7 mouse cellular contexts compared by ENCODE assay signal in the genomic region with DNA sequence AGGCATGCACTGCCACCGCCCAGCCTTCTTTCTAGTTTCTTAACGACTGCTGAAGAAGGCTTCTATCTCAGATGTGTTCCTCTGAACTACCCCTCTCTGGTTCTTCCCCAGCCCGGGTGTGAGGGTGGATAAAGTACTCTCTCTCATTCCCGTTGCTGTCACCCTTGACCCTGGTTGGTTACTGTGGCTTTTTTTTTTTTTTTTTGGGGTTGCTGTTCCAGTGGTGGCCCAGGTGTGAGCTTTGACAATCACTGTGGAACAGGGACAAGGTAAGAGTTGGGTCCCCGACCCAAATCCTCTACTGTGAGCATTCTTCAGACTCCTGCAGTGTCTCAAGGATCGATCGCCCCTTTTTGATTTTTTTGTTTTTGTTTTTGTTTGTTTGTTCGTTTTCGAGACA. TPM values are rescaled to one million over a fixed set of nuclear protein-coding genes. Genes with fewer than 3 reads are reported as not detected.
DNase-seq lines count a peak whose midpoint lies in the region; TF ChIP-seq lines count a peak whose summit lies in the region.
"Had no signal": no experiment of that assay in that cellular context is flagged by ENCODE, and none has a peak within 500 bp of the region (broad histone marks: within the 10 kb centered on the region; RNA-seq: fewer than 3 reads in every experiment).

No protein-coding gene starts in this region.

- H3K79me2 ChIP-seq in CH12.LX (replicated peaks; ENCODE audit: control insufficient read depth, extremely low read depth, insufficient read depth, poor library complexity, severe bottlenecking), result no peaks in the 10 kb centered on the region
- no peaks in the 10 kb centered on the region for H3K79me2 ChIP-seq in MEL (ENCODE audit: control insufficient read depth, insufficient read depth, low read length, poor library complexity)

- TF ChIP-seq RAD21 in CH12.LX (IDR thresholded peaks at IDR 0.05; ENCODE audit: low read depth, low read length) (no peak; the same call in 1 of the 2 replicates), MEL (IDR thresholded peaks at IDR 0.05; ENCODE audit: low read depth, low read length) (no peak)

- dilution Hi-C loops in CH12.LX (cut with MboI; ENCODE audit: extremely low pct_ligation_motif_present, extremely low pct_unique_long_range_greater_than_20kb, low sequenced_read_pairs), result no loop called here

- in situ Hi-C loops in CH12.LX (cut with MboI; ENCODE audit: low pct_ligation_motif_present, low pct_unique_long_range_greater_than_20kb, low sequenced_read_pairs), result loop anchor here (5.0 to 10.0 kb wide), 4 partner anchors 84 to 477 kb away; partner anchors contain the start of gene Gcsh

- no peak for DNase-seq in CH12.LX (ENCODE audit: extremely low read depth)
- DNase-seq in MEL (ENCODE audit: low read depth, low spot score), result no peak
- DNase-seq in left cerebral cortex, postnatal 10 days (ENCODE audit: extremely low spot score in 1 of 2, low spot score in 2 of 2), result no peak
- no peak for DNase-seq in spleen, postnatal 14 days (ENCODE audit: low spot score in 2 of 2)
- DNase-seq: adrenal gland, adult 8-10 months had no signal

- H3K9ac ChIP-seq in CH12.LX (ENCODE audit: insufficient read depth, low read depth) (no peak overlapping the region; the same call in 1 of the 2 replicates), MEL (ENCODE audit: control insufficient read depth, low read depth, low read length, poor library complexity, severe bottlenecking) (peak overlapping the region; percentile 15; the same call in 1 of the 2 replicates)

- H3K36me3 ChIP-seq in CH12.LX (replicated peaks in 1 of 2; ENCODE audit: control insufficient read depth in 1 of 2, insufficient read depth in 1 of 2, low read length in 1 of 2) (no peaks in the 10 kb centered on the region), MEL (ENCODE audit: control insufficient read depth in 1 of 2, insufficient read depth in 2 of 2, low read length in 2 of 2) (peaks cover 0 to 2% of the 10 kb centered on the region in 2 experiments; a peak in 1 of 4 replicates)
- H3K36me3 ChIP-seq: G1E had no signal

- H3K9me3 ChIP-seq in CH12.LX (replicated peaks; ENCODE audit: low read length) (no peaks in the 10 kb centered on the region), MEL (replicated peaks; ENCODE audit: insufficient read depth, low read length) (no peaks in the 10 kb centered on the region)
- H3K9me3 ChIP-seq: G1E had no signal

- H3K4me1 ChIP-seq in CH12.LX (ENCODE audit: control insufficient read depth in 1 of 2, insufficient read depth in 2 of 2) (peaks cover 18 to 65% of the 10 kb centered on the region in 2 experiments), MEL (ENCODE audit: control insufficient read depth in 1 of 2, insufficient read depth in 2 of 2, low read length in 2 of 2) (peaks cover 9 to 22% of the 10 kb centered on the region in 2 experiments)

- H3K27me3 ChIP-seq in CH12.LX (replicated peaks) (no peaks in the 10 kb centered on the region), MEL (ENCODE audit: control insufficient read depth in 1 of 2, insufficient read depth in 2 of 2, low read length in 2 of 2) (no peaks in the 10 kb centered on the region)
- H3K27me3 ChIP-seq: Patski had no signal

- H3K4me2 ChIP-seq in CH12.LX (ENCODE audit: insufficient read depth, low read depth, poor library complexity, severe bottlenecking), result peak overlapping the region; percentile 37

- intact Hi-C loops in left cerebral cortex, postnatal 10 days (cut with DNase I), result loop anchor here (10.0 kb wide), 2 partner anchors 367 to 477 kb away; partner anchors contain the start of gene Gcsh

- H3K4me3 ChIP-seq in CH12.LX (replicated peaks in 1 of 3; ENCODE audit: low read depth in 2 of 3, low read length in 2 of 3, poor library complexity in 1 of 3) (no peak overlapping the region), MEL (ENCODE audit: control insufficient read depth in 1 of 2, insufficient read depth in 1 of 2, low read depth in 2 of 2, low read length in 2 of 2) (no peak overlapping the region)

- H3K27ac ChIP-seq in CH12.LX (ENCODE audit: insufficient read depth, low read depth), result peak overlapping the region; percentile 93
- H3K27ac ChIP-seq in MEL (ENCODE audit: control insufficient read depth, low read depth, low read length), result no peak overlapping the region

- no peak for TF ChIP-seq CTCF in CH12.LX (conservative IDR thresholded peaks at IDR 0.05 in 1 of 2, IDR thresholded peaks at IDR 0.05 in 1 of 2; ENCODE audit: low read depth in 2 of 2, low read length in 2 of 2)
- no peak; a peak in 1 of 6 replicates for TF ChIP-seq CTCF in MEL (IDR thresholded peaks at IDR 0.05 in 2 of 3, conservative IDR thresholded peaks at IDR 0.05 in 1 of 3; ENCODE audit: control insufficient read depth in 1 of 3, insufficient read depth in 1 of 3, low read depth in 2 of 3, low read length in 3 of 3, poor library complexity in 1 of 3, severe bottlenecking in 1 of 3)

- TF ChIP-seq POLR2A in CH12.LX (IDR thresholded peaks at IDR 0.05; ENCODE audit: low read depth, low read length), result no peak
- TF ChIP-seq POLR2A in MEL (IDR thresholded peaks at IDR 0.05; ENCODE audit: control insufficient read depth in 1 of 2, insufficient read depth in 1 of 2, low read depth in 1 of 2, low read length in 2 of 2, poor library complexity in 1 of 2), result no peak

- TF ChIP-seq EP300 in CH12.LX (IDR thresholded peaks at IDR 0.05; ENCODE audit: low read length) (no peak), MEL (IDR thresholded peaks at IDR 0.05; ENCODE audit: low read depth in 1 of 2, low read length in 2 of 2) (no peak)

TF ChIP-seq in CH12.LX, 34 proteins besides CTCF, POLR2A, EP300 and RAD21 (continues in another document):
- TF ChIP-seq ZKSCAN1 (IDR thresholded peaks at IDR 0.05; ENCODE audit: borderline replicate concordance, low read depth, low read length), result no peak
- no peak for TF ChIP-seq MAX (IDR thresholded peaks at IDR 0.05; ENCODE audit: low read length)
- TF ChIP-seq HCFC1 (IDR thresholded peaks at IDR 0.05; ENCODE audit: low read depth, low read length), result no peak
- no peak for TF ChIP-seq USF1 (IDR thresholded peaks at IDR 0.05; ENCODE audit: low read depth, low read length)
- TF ChIP-seq MXI1 (IDR thresholded peaks at IDR 0.05; ENCODE audit: low read depth, low read length), result no peak
- no peak for TF ChIP-seq ETS1 (conservative IDR thresholded peaks at IDR 0.05; ENCODE audit: low read depth, low read length)
- TF ChIP-seq TCF12 (IDR thresholded peaks at IDR 0.05; ENCODE audit: low read depth, low read length), result 0 out of 2 replicates have a peak, but pooled peaks have one; percentile 12
- TF ChIP-seq MAFK (IDR thresholded peaks at IDR 0.05; ENCODE audit: insufficient replicate concordance, low read length), result no peak
- TF ChIP-seq JUN (IDR thresholded peaks at IDR 0.05; ENCODE audit: insufficient read depth, low read depth, low read length), result no peak
- TF ChIP-seq BHLHE40 (IDR thresholded peaks at IDR 0.05; ENCODE audit: low read depth, low read length), result no peak
- no peak for TF ChIP-seq TBP (conservative IDR thresholded peaks at IDR 0.05; ENCODE audit: low read depth, low read length)
- TF ChIP-seq JUND (conservative IDR thresholded peaks at IDR 0.05; ENCODE audit: low read depth, low read length), result no peak
- no peak for TF ChIP-seq MYC (IDR thresholded peaks at IDR 0.05; ENCODE audit: low read depth, low read length)
- no peak for TF ChIP-seq SIN3A (IDR thresholded peaks at IDR 0.05; ENCODE audit: low read length)
- no peak for TF ChIP-seq GABPA (IDR thresholded peaks at IDR 0.05; ENCODE audit: insufficient replicate concordance, low read depth, low read length)
- no peak for TF ChIP-seq UBTF (IDR thresholded peaks at IDR 0.05; ENCODE audit: low read depth, low read length)
- no peak for TF ChIP-seq MEF2A (IDR thresholded peaks at IDR 0.05; ENCODE audit: borderline replicate concordance, low read depth, low read length)
- no peak for TF ChIP-seq NELFE (IDR thresholded peaks at IDR 0.05; ENCODE audit: low read depth, low read length)

TF ChIP-seq in MEL, 35 proteins besides CTCF, POLR2A, EP300 and RAD21:
- TF ChIP-seq ZNF384 (IDR thresholded peaks at IDR 0.05; ENCODE audit: low read depth, low read length) (peak; percentile 59; the same call in 1 of the 2 replicates), MAFK (IDR thresholded peaks at IDR 0.05; ENCODE audit: borderline replicate concordance, low read depth, low read length) (no peak)

RNA-seq across cellular contexts. Expression of gene Plcg2, which starts 26.4 kb away (rescaled TPM):
- total RNA-seq in CH12.LX (2012; rRNA removed) (194 and 205 TPM in 2 replicates), CH12.LX (2014; rRNA removed) (129 and 139 TPM in 2 replicates), MEL (2012; rRNA removed) (19.0 and 21.0 TPM in 2 replicates)
- polyA plus RNA-seq in CH12.LX (2012; ENCODE audit: insufficient read length, low read depth) (177 and 196 TPM in 2 replicates), MEL (2012; ENCODE audit: insufficient read depth in 1 of 2, insufficient read length in 2 of 2, low read depth in 1 of 2, low replicate concordance in 2 of 2, missing spikeins in 1 of 2) (10 to 100 TPM; 23.3 to 78.7 TPM)
- 1 to 10 TPM; 2.7 to 2.8 TPM for total RNA-seq in left cerebral cortex, postnatal 10 days (2021)
- total RNA-seq: G1E had no signal
- polyA plus RNA-seq: G1E had no signal

Comparison
In these comparisons a context has a peak if more than half of its experiments do, and no peak if none do; other contexts are left out.
1. Of the 35 proteins assayed by ChIP-seq in both MEL and CH12.LX: peak only in MEL: none; only in CH12.LX: CHD1, CHD2 and TCF12; in both: ZNF384; in neither: 31.